Mouse (Mus musculus) liver, embryonic 14.5 days (tissue): ENCODE measurements at regions not wholly inside any gene's neighbourhood (a gene's known extent, or its start where the extent isn't known, plus 50 kb on each side); places are given as distances from the start of the nearest gene placed in this dataset.

Experiments
- CTCF ChIP-seq: IDR thresholded peaks from 2 replicates; pipeline ENCODE4 v1.5.1; 2016; ENCODE audit warnings: antibody characterized with exemption, low read depth, control low read depth
- EP300 ChIP-seq: IDR thresholded peaks from 2 replicates; pipeline ENCODE4 v1.6.1; 2016; ENCODE audit warnings: antibody characterized with exemption, low read depth

DNA sequence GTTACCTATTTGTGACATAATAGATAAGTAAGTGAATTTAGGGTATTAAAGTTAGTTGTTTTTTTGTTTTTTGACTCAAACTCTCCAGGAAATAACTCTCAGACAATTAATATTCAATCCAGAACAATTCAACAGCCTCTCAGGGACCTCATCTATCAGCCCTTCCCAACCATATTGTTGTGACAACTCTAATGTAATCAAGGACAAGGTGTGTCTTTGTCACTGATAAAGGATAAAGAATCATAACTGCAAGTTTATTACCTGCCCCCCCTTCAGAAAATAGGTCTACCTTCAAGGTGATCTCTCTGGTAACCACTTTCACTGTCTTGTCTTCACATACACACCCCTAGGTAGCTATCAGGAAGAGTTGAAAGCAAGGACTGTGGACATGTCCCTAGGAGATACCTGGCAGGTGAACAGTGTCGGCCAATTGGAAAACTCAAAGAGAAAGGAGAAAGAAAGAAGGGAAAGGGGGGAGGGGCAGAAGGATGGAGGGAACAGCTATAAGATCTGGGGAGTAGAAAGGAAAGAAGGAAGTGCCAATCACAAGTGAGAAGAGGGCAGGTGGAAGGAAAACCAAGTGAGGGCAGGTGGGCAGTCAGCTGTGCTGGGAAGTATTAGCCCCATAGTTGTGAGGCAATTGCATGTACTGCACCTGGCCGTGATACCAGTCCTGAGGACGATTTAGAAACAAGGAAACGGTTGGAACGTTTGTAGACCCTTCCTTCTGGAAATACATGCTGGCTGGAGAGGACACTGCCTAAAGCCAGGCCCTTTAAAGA is 51.3 kb upstream of the Gm47985 start:
- no peak for TF ChIP-seq CTCF
- TF ChIP-seq EP300: no peak
